25 mouse cellular contexts compared by ENCODE assay signal in genomic region chr15:30779903-30780302, GRCm38 (mm10).
"Had no signal": no experiment of that assay in that cellular context is flagged by ENCODE, and none has a peak within 500 bp of the region (broad histone marks: within the 10 kb centered on the region; RNA-seq: fewer than 3 reads in every experiment).

No protein-coding gene starts in this region.

- H3K9me3 ChIP-seq: heart, embryonic 13.5 days; heart, embryonic 15.5 days; hindbrain, embryonic 13.5 days; hindbrain, embryonic 15.5 days; kidney, embryonic 15.5 days; limb, embryonic 10.5 days; limb, embryonic 12.5 days; liver, embryonic 13.5 days had no signal

- H3K36me3 ChIP-seq: heart, embryonic 13.5 days; heart, embryonic 15.5 days; hindbrain, embryonic 13.5 days; hindbrain, embryonic 15.5 days; kidney, embryonic 15.5 days; limb, embryonic 10.5 days; limb, embryonic 12.5 days; liver, embryonic 13.5 days had no signal

- H3K27ac ChIP-seq: heart, adult 2 months; heart, embryonic 13.5 days; heart, embryonic 15.5 days; hindbrain, embryonic 13.5 days; hindbrain, embryonic 15.5 days; hindbrain, postnatal 0 days; kidney, embryonic 15.5 days; kidney, postnatal 0 days; left cerebral cortex, adult 2 months; limb, embryonic 10.5 days; limb, embryonic 12.5 days; liver, embryonic 13.5 days had no signal

- H3K4me3 ChIP-seq: heart, adult 2 months; heart, embryonic 13.5 days; heart, embryonic 15.5 days; hindbrain, embryonic 13.5 days; hindbrain, embryonic 15.5 days; kidney, embryonic 15.5 days; left cerebral cortex, adult 2 months; limb, embryonic 10.5 days; limb, embryonic 12.5 days; liver, embryonic 13.5 days had no signal

- H3K4me2 ChIP-seq: heart, embryonic 11.5 days; heart, embryonic 13.5 days; heart, embryonic 15.5 days; hindbrain, embryonic 13.5 days; hindbrain, embryonic 15.5 days; kidney, embryonic 15.5 days; limb, embryonic 12.5 days; liver, embryonic 11.5 days; liver, embryonic 13.5 days had no signal

- H3K9ac ChIP-seq: heart, embryonic 13.5 days; heart, embryonic 15.5 days; hindbrain, embryonic 13.5 days; hindbrain, embryonic 15.5 days; kidney, embryonic 15.5 days; limb, embryonic 12.5 days; liver, embryonic 13.5 days had no signal

- ATAC-seq: hindbrain, postnatal 0 days had no signal

- H3K27me3 ChIP-seq: heart, embryonic 13.5 days; heart, embryonic 15.5 days; hindbrain, embryonic 13.5 days; hindbrain, embryonic 15.5 days; kidney, embryonic 15.5 days; limb, embryonic 12.5 days; liver, embryonic 13.5 days had no signal

- DNase-seq: gastrocnemius, postnatal 14 days; gastrocnemius, postnatal 36 days; heart, adult 11 months; heart, adult 2 months; heart, postnatal 14 days; heart, postnatal 36 days; kidney, adult 11 months; kidney, adult 2 months; kidney, adult 9 months; kidney, postnatal 14 days; kidney, postnatal 36 days; liver; liver, embryonic 13.5 days had no signal

- H3K4me1 ChIP-seq: heart, embryonic 13.5 days; heart, embryonic 15.5 days; kidney, embryonic 15.5 days; limb, embryonic 10.5 days; limb, embryonic 12.5 days; liver, embryonic 13.5 days had no signal
